Mouse (Mus musculus) liver, adult 10 weeks (tissue): ENCODE measurements around the gene Gpx1. TPM values are rescaled to one million over a fixed set of nuclear protein-coding genes. Genes with fewer than 3 reads are reported as not detected.

ENCODE experiments used
- polyA plus RNA-seq: library from polyadenylated mRNA; stranded (reverse); fragments of 350-450 nt; fragmentation: Illumina TruSeq; extraction: RNeasy Lipid Tissue Mini Kit (QIAGEN cat#74804); gene quantifications from one replicate; pipeline ENCODE4 v1.2.3, GENCODE M21; 2014; ENCODE audit warnings: low read depth, low replicate concordance

Gpx1 gene
- polyA plus RNA-seq, result 303 TPM

DNA sequence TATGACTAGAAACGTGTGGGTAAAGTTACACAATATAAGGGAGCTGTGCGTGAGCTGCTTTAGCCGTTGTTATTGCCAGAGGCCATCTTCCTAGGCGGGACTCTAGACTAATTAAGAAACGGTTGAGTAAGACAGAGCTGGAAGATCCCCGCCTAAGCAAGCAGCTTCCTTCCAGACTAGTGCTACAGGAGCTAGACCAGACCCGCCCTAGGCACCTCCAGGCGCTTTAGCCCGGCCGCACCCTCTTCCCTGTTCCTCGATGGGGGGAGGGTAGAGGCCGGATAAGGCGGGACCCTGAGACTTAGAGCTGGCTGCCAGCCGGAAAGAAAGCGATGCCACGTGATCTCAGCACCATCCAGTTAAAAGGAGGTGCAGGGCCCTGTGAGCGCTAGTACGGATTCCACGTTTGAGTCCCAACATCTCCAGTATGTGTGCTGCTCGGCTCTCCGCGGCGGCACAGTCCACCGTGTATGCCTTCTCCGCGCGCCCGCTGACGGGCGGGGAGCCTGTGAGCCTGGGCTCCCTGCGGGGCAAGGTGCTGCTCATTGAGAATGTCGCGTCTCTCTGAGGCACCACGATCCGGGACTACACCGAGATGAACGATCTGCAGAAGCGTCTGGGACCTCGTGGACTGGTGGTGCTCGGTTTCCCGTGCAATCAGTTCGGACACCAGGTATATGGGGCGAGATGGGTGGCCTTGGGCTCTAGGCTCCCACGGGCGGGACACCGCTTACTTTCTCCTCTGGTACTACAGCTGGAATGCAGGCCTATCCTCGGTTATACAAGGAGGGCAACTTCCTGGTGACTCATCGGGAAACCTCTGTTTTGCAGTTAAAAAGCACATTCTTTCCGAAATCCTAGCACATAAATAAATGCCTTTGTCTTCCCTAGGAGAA, at the start of gene Gpx1:
Gpx1 (plus strand) TSS at position 18 of the 896 bp plus-strand sequence.

DNA sequence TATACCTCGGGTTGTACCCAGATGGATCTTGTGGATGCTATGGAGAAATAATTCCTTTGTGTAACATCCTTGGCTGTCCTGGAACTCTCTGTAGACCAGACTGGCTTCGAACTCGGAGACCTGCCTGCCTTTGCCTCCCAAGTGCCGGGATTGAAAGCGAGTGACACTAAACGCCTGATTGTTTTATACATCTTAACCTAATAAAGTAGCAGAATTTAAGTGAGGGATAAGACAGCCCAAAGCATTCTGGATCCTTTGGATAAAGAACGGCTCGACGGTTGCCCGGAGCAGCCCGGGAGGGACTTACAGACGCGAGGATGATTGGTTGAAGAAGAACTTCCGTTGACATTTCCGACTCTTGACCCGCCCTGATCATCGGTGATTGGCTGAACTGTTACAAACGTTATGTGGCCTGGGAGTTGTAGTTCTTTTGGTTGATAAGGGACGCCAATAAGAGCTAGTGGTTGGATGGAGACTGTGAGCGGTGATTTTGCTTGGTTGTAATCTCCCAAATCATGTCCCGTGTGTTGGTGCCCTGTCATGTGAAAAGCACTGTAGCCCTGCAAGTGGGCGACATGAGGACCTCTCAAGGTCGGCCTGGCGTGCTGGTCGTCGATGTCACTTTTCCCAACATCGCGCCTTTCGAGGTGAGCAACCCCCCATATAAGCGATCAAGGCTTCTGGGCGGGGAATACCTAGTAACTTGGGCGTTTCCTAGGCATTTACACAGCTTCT, 48.5 kb upstream of the Gpx1 start, which contains the start of gene Nicn1:
Nicn1 (plus strand) TSS at position 414 of the 735 bp plus-strand sequence.

DNA sequence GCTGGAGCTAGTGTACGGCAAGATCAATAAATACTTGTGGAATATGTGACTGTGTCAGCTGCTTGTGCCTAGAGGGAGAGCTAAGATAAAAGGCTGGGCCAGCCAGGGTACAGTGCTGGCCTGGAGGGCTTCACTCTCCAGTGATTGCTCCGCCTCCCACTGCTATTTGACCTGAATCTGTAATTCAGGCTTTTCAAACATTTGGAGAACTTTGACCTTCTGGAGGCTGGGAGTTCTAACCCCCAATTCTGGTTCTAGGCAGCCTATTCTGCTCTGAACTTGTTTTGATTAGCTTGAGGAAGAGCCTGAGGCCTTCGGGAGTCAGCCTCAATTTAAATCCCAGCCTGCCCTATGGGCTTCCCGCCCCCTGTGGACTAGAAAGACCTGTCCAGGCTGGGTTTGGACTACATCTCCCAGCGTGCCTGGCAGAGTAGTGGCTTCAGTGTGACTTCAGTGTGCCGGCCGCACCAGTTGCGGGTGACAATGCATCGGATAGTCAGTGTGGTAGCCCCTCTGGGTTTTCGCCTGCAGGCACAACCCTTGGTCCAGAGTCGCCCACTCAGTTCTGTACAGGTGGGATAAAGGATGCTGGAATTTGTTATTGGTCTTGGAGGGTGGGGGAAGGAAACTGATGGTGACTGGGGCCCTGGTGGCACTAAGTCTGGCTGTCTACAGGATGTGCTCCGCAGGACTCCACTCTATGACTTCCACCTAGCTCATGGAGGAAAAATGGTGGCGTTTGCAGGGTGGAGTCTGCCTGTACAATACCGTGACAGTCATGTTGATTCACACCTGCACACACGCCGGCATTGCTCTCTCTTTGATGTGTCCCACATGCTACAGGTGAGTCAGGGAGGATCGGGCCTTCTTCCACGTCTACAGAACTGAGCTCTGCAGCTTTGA, 42.0 kb upstream of the Gpx1 start, which contains the start of gene Amt:
Amt (plus strand) TSS at position 401 of the 903 bp plus-strand sequence.

DNA sequence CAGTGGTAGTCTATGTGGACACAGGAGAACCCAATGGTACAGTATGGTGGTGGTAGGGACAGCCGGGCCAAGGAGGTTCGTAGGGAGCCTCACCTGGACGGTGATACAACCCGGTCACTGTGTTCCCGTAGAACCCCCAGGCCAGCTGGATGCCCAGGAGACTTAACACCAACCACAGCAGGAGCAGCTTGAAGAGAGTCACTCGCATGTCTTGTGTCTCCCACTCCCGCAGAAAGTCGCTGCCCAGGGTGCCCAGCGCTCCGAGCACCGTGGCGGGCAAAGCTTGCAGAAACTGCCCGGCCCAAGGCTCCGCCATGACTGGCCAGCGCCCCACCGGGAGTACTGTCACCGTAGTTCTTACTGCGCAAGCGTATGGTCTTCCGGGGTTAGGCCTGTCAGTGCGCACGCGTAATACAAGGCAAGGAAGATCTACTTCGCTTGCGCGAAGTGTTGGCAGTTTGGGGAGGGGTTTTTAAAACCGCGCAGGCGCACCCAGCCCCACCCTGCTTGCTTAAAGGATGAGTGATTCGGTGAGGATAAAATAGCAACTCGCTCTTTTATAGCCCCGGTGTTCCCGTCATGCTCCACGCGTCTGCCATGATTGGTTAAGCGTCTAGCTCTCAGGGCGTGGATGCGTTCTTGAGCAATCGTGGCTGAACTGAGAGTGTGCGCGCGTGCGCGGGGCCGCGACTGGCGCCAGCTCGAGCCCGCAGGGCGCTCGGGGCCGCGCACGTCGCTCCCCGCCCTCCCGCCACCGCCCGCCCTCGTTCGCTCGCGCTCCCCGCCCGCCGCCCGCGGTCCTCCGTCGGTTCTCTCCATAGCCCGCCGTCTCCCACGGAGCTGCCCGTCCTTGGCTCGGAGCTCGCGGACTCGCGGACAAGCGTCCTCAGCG, 32.8 kb upstream of the Gpx1 start, which contains the start of the genes Rhoa and Tcta:
Rhoa (plus strand) TSS at position 501 of the 892 bp plus-strand sequence.
Tcta (minus strand) TSS at position 532 of the 892 bp plus-strand sequence.

DNA sequence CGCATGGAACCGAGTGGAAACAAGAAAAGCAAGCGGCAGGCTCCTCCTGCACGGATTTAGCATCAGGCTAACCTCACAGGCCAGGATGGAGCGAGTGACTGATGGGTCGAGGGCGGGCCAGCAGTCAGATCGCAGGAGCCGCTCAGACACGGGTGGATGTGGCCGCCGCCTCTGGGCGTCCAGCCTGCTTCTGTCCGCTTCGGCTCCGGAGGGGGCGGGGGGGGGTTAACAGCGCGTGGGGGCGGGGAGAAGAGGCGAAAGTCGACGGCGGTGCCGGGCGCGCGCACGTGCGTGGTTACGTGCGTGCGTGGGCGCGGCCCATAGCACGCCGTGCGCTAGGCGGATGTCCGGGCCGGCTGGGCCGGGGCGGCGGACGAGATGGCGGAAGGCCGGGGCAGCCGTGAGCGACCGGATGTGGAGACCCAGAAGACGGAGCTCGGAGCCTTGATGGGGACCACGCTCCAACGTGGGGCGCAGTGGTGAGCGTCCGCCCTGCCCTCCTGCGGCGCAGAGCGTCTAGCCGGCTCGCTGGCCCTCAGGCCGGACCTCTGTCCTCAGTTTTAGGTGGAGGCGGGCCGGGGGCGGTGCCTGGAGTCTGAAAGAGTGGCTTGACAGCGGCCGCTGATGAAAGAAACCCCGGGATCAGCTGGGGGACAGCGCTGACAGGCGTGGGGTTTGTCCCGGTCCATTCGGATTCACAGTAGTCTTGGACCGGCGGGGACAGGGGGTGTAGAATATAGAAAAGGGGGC, 9.0 kb downstream of the Gpx1 start, which contains the start of gene Usp4:
Usp4 (plus strand) TSS at position 314 of the 750 bp plus-strand sequence.

Other genes starting within 250 kb of the Gpx1 start
- gene Apeh, start 244.3 kb upstream of the Gpx1 start, polyA plus RNA-seq, result 28.2 TPM
- gene Bsn, start 148.5 kb upstream of the Gpx1 start, polyA plus RNA-seq, result not detected
- gene Dag1, start 74.9 kb upstream of the Gpx1 start, polyA plus RNA-seq, result 18.2 TPM
- gene Nicn1, start 48.5 kb upstream of the Gpx1 start, polyA plus RNA-seq, result 16.2 TPM
- gene Amt, start 42.0 kb upstream of the Gpx1 start, polyA plus RNA-seq, result 37.0 TPM
- 220 TPM for gene Rhoa, start 32.8 kb upstream of the Gpx1 start, polyA plus RNA-seq
- gene Tcta, start 32.7 kb upstream of the Gpx1 start, polyA plus RNA-seq, result 14.3 TPM
- 49.6 TPM for gene Usp4, start 8.9 kb downstream of the Gpx1 start, polyA plus RNA-seq
- not detected for gene 1700102P08Rik, start 53.9 kb downstream of the Gpx1 start, polyA plus RNA-seq
- gene Ccdc36, start 89.6 kb downstream of the Gpx1 start, polyA plus RNA-seq, result not detected
- gene BC048562, start 97.6 kb downstream of the Gpx1 start, polyA plus RNA-seq, result not detected
- 1.9 TPM for gene Ccdc71, start 121.6 kb downstream of the Gpx1 start, polyA plus RNA-seq
- gene Klhdc8b, start 122.7 kb downstream of the Gpx1 start, polyA plus RNA-seq, result 1.4 TPM
- 0.79 TPM for gene Lamb2, start 140.8 kb downstream of the Gpx1 start, polyA plus RNA-seq
- gene Usp19, start 151.7 kb downstream of the Gpx1 start, polyA plus RNA-seq, result 7.2 TPM
- 49.3 TPM for gene Qars, start 168.8 kb downstream of the Gpx1 start, polyA plus RNA-seq
- 28.6 TPM for gene Qrich1, start 177.9 kb downstream of the Gpx1 start, polyA plus RNA-seq
- gene Impdh2, start 221.4 kb downstream of the Gpx1 start, polyA plus RNA-seq, result 20.3 TPM
- 3.4 TPM for gene Ndufaf3, start 228.5 kb downstream of the Gpx1 start, polyA plus RNA-seq
- 5.1 TPM for gene Dalrd3, start 231.0 kb downstream of the Gpx1 start, polyA plus RNA-seq
- gene Wdr6, start 239.8 kb downstream of the Gpx1 start, polyA plus RNA-seq, result 0.93 TPM